Mouse (Mus musculus): ENCODE data around the gene Slc7a11. TPM values are rescaled to one million over a fixed set of nuclear protein-coding genes. Genes with fewer than 3 reads are reported as not detected.

Slc7a11 gene
- polyA plus RNA-seq, 1 experiment from 2014 or later: 2.3 TPM

- Histone ChIP-seq H3K27me3 (ENCODE audit: control insufficient read depth, insufficient read depth, low read length) (no peaks in the 10 kb centered on the region), H3K4me2 (ENCODE audit: low read length) (no peak overlapping the region), H3K9me3 (ENCODE audit: control insufficient read depth, low read length) (no peaks in the 10 kb centered on the region), H3K4me1 (ENCODE audit: control insufficient read depth, insufficient read depth, low read length) (no peaks in the 10 kb centered on the region), H3K27ac (replicated peaks; ENCODE audit: low read depth, low read length) (no peak overlapping the region), H3K36me3 (ENCODE audit: control insufficient read depth, insufficient read depth, low read length) (no peaks in the 10 kb centered on the region), H3K9ac (replicated peaks; ENCODE audit: low read length) (no peak overlapping the region), H3K4me3 (replicated peaks; ENCODE audit: low read depth, low read length) (no peak overlapping the region)
- DNase-seq (no peak), ATAC-seq (ENCODE audit: low FRiP score, low TSS enrichment) (no peak)
- 40% methylated on average over 1 of the region's 1 CpGs for WGBS
These were observed 450.5 kb downstream of the Slc7a11 start for GRCm38 (mm10) chr3:49992891-49993290.

DNA sequence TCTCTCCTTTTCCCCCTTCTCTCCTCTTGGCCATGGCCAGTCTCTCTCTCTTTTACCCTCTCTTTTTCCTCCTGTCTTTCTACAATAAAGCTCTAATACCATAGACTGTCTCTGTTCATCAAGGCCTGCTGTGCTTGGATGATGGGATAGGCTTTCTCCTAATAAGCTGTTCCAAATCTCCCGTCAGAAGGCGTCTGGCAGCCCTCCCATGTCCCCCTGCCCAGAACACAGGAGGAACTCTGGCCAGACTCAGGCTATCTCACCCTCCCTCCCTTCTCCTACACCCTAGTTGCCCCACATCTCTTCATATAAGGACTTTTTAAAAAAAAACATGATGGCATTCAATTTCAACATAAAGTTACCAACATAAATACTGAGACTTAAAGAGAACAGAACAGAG is 456.2 kb downstream of the Slc7a11 start:
- no peaks in the 10 kb centered on the region for H3K36me3 ChIP-seq (ENCODE audit: control insufficient read depth, insufficient read depth, low read length)
- no peak for ATAC-seq (ENCODE audit: low FRiP score, low TSS enrichment)

GRCm38 (mm10) chr3:49984795-49985194 is 458.6 kb downstream of the Slc7a11 start:
- H3K9ac ChIP-seq (replicated peaks; ENCODE audit: low read length): no peak overlapping the region
- H3K4me2 ChIP-seq (ENCODE audit: low read length): no peak overlapping the region
- DNase-seq: no peak
- H3K27me3 ChIP-seq (ENCODE audit: control insufficient read depth, insufficient read depth, low read length): no peaks in the 10 kb centered on the region
- WGBS: 81% methylated on average over 3 of the region's 3 CpGs
- H3K4me1 ChIP-seq (ENCODE audit: control insufficient read depth, insufficient read depth, low read length): no peaks in the 10 kb centered on the region
- no peak for ATAC-seq (ENCODE audit: low FRiP score, low TSS enrichment)
- H3K27ac ChIP-seq (replicated peaks; ENCODE audit: low read depth, low read length): no peak overlapping the region
- no peaks in the 10 kb centered on the region for H3K36me3 ChIP-seq (ENCODE audit: control insufficient read depth, insufficient read depth, low read length)
- H3K4me3 ChIP-seq (replicated peaks; ENCODE audit: low read depth, low read length): no peak overlapping the region
- H3K9me3 ChIP-seq (ENCODE audit: control insufficient read depth, low read length): no peaks in the 10 kb centered on the region

More for the DNA sequence above, 456.2 kb downstream of the Slc7a11 start:
- H3K9ac ChIP-seq (replicated peaks; ENCODE audit: low read length): no peak overlapping the region
- no peak overlapping the region for H3K4me2 ChIP-seq (ENCODE audit: low read length)
- H3K4me3 ChIP-seq (replicated peaks; ENCODE audit: low read depth, low read length): no peak overlapping the region
- H3K27me3 ChIP-seq (ENCODE audit: control insufficient read depth, insufficient read depth, low read length): no peaks in the 10 kb centered on the region
- H3K27ac ChIP-seq (replicated peaks; ENCODE audit: low read depth, low read length): no peak overlapping the region
- WGBS: 68% methylated on average over 2 of the region's 2 CpGs
- no peak for DNase-seq
- H3K4me1 ChIP-seq (ENCODE audit: control insufficient read depth, insufficient read depth, low read length): no peaks in the 10 kb centered on the region
- H3K9me3 ChIP-seq (ENCODE audit: control insufficient read depth, low read length): no peaks in the 10 kb centered on the region

- Histone ChIP-seq H3K27me3 (ENCODE audit: control insufficient read depth, insufficient read depth, low read length) (no peaks in the 10 kb centered on the region), H3K9ac (replicated peaks; ENCODE audit: low read length) (no peak overlapping the region), H3K9me3 (ENCODE audit: control insufficient read depth, low read length) (no peaks in the 10 kb centered on the region), H3K27ac (replicated peaks; ENCODE audit: low read depth, low read length) (no peak overlapping the region), H3K4me1 (ENCODE audit: control insufficient read depth, insufficient read depth, low read length) (no peaks in the 10 kb centered on the region), H3K4me3 (replicated peaks; ENCODE audit: low read depth, low read length) (no peak overlapping the region), H3K4me2 (ENCODE audit: low read length) (no peak overlapping the region), H3K36me3 (ENCODE audit: control insufficient read depth, insufficient read depth, low read length) (no peaks in the 10 kb centered on the region)
- no peak for DNase-seq
- WGBS: 90% methylated on average over 4 of the region's 4 CpGs
- ATAC-seq (ENCODE audit: low FRiP score, low TSS enrichment): no peak
These were observed 459.8 kb downstream of the Slc7a11 start for GRCm38 (mm10) chr3:49983429-49984268.

GRCm38 (mm10) chr3:49973994-49974393 is 469.4 kb downstream of the Slc7a11 start:
- no peak overlapping the region for H3K4me3 ChIP-seq (replicated peaks; ENCODE audit: low read depth, low read length)
- no peak overlapping the region for H3K27ac ChIP-seq (replicated peaks; ENCODE audit: low read depth, low read length)
- whole genome bisulfite sequencing: 94% methylated on average over 3 of the region's 3 CpGs
- no peaks in the 10 kb centered on the region for H3K36me3 ChIP-seq (ENCODE audit: control insufficient read depth, insufficient read depth, low read length)
- H3K4me1 ChIP-seq (ENCODE audit: control insufficient read depth, insufficient read depth, low read length): no peaks in the 10 kb centered on the region
- no peak for DNase-seq
- H3K4me2 ChIP-seq (ENCODE audit: low read length): no peak overlapping the region
- ATAC-seq (ENCODE audit: low FRiP score, low TSS enrichment): no peak
- no peak overlapping the region for H3K9ac ChIP-seq (replicated peaks; ENCODE audit: low read length)
- no peaks in the 10 kb centered on the region for H3K9me3 ChIP-seq (ENCODE audit: control insufficient read depth, low read length)
- H3K27me3 ChIP-seq (ENCODE audit: control insufficient read depth, insufficient read depth, low read length): no peaks in the 10 kb centered on the region

- Histone ChIP-seq H3K4me3 (replicated peaks; ENCODE audit: low read depth, low read length) (no peak overlapping the region), H3K9me3 (ENCODE audit: control insufficient read depth, low read length) (no peaks in the 10 kb centered on the region), H3K9ac (replicated peaks; ENCODE audit: low read length) (no peak overlapping the region), H3K4me1 (ENCODE audit: control insufficient read depth, insufficient read depth, low read length) (no peaks in the 10 kb centered on the region), H3K4me2 (ENCODE audit: low read length) (no peak overlapping the region), H3K27ac (replicated peaks; ENCODE audit: low read depth, low read length) (no peak overlapping the region), H3K27me3 (ENCODE audit: control insufficient read depth, insufficient read depth, low read length) (no peaks in the 10 kb centered on the region), H3K36me3 (ENCODE audit: control insufficient read depth, insufficient read depth, low read length) (no peaks in the 10 kb centered on the region)
- WGBS: 98% methylated on average over 2 of the region's 2 CpGs
- ATAC-seq (ENCODE audit: low FRiP score, low TSS enrichment) (no peak), DNase-seq (no peak)
These were observed 477.8 kb downstream of the Slc7a11 start for GRCm38 (mm10) chr3:49965569-49965968.

- Histone ChIP-seq H3K27me3 (ENCODE audit: control insufficient read depth, insufficient read depth, low read length) (no peaks in the 10 kb centered on the region), H3K9me3 (ENCODE audit: control insufficient read depth, low read length) (no peaks in the 10 kb centered on the region), H3K4me3 (replicated peaks; ENCODE audit: low read depth, low read length) (no peak overlapping the region), H3K4me1 (ENCODE audit: control insufficient read depth, insufficient read depth, low read length) (no peaks in the 10 kb centered on the region), H3K4me2 (ENCODE audit: low read length) (no peak overlapping the region), H3K27ac (replicated peaks; ENCODE audit: low read depth, low read length) (no peak overlapping the region), H3K36me3 (ENCODE audit: control insufficient read depth, insufficient read depth, low read length) (no peaks in the 10 kb centered on the region), H3K9ac (replicated peaks; ENCODE audit: low read length) (no peak overlapping the region)
- 100% methylated on average over 2 of the region's 2 CpGs for WGBS
- DNase-seq (no peak), ATAC-seq (ENCODE audit: low FRiP score, low TSS enrichment) (no peak)
These were observed 482.8 kb downstream of the Slc7a11 start for GRCm38 (mm10) chr3:49960581-49960980.

GRCm38 (mm10) chr3:49946845-49947244 is 496.6 kb downstream of the Slc7a11 start:
- Histone ChIP-seq H3K9ac (replicated peaks; ENCODE audit: low read length) (no peak overlapping the region), H3K27me3 (ENCODE audit: control insufficient read depth, insufficient read depth, low read length) (no peaks in the 10 kb centered on the region), H3K27ac (replicated peaks; ENCODE audit: low read depth, low read length) (no peak overlapping the region), H3K36me3 (ENCODE audit: control insufficient read depth, insufficient read depth, low read length) (no peaks in the 10 kb centered on the region), H3K4me1 (ENCODE audit: control insufficient read depth, insufficient read depth, low read length) (no peaks in the 10 kb centered on the region), H3K4me3 (replicated peaks; ENCODE audit: low read depth, low read length) (no peak overlapping the region), H3K9me3 (ENCODE audit: control insufficient read depth, low read length) (no peaks in the 10 kb centered on the region), H3K4me2 (ENCODE audit: low read length) (no peak overlapping the region)
- ATAC-seq (ENCODE audit: low FRiP score, low TSS enrichment) (no peak), DNase-seq (no peak)
- 60% methylated on average over 2 of the region's 2 CpGs for WGBS

DNA sequence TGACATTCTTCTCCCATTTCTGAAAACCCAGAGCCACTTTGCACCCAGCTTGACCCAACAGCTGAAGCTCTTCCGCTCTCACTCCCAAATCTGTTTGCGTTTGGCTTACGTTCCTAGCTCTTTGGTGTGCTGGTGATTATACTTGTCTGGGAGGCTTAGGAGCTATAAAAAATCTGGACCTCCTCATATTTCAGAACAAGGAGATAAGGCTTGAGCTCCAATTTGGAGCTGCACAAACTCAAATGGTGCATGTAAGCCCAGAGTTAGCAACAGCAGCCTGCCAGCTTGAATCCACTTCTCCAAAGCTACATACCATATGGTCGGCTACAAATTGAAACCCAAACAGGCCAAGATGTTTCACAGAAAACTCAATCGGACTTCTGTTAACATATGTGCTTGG is 498.6 kb downstream of the Slc7a11 start:
- Histone ChIP-seq H3K27me3 (ENCODE audit: control insufficient read depth, insufficient read depth, low read length) (no peaks in the 10 kb centered on the region), H3K9me3 (ENCODE audit: control insufficient read depth, low read length) (no peaks in the 10 kb centered on the region), H3K36me3 (ENCODE audit: control insufficient read depth, insufficient read depth, low read length) (no peaks in the 10 kb centered on the region), H3K27ac (replicated peaks; ENCODE audit: low read depth, low read length) (no peak overlapping the region), H3K4me3 (replicated peaks; ENCODE audit: low read depth, low read length) (no peak overlapping the region), H3K4me1 (ENCODE audit: control insufficient read depth, insufficient read depth, low read length) (no peaks in the 10 kb centered on the region), H3K9ac (replicated peaks; ENCODE audit: low read length) (no peak overlapping the region), H3K4me2 (ENCODE audit: low read length) (no peak overlapping the region)
- no peak for DNase-seq
- no peak for ATAC-seq (ENCODE audit: low FRiP score, low TSS enrichment)
- 93% methylated on average over 5 of the region's 5 CpGs for WGBS

Data from midbrain, embryonic 14.5 days (tissue).